Mouse (Mus musculus) c-Kit-positive CD71-positive TER-119-negative erythroid progenitor cells, embryonic 14.5 days (primary cell): ENCODE results near the gene Asah2.
A peak's percentile ranks its signal among the peaks of the same experiment; 100 is the strongest.

Experiments
- DNase-seq: peaks from one replicate; pipeline ENCODE4 v3.0.0-alpha.2; 2013; ENCODE audit warnings: low read depth

Asah2 gene

GRCm38 (mm10) chr19:31971998-31972397 is 136.0 kb downstream of the Asah2 start:
- DNase-seq, result peak; percentile 64

- no peak for DNase-seq
Measured at GRCm38 (mm10) chr19:31971405-31971804, 136.6 kb downstream of the Asah2 start.

- peak; percentile 5 for DNase-seq
Measured at GRCm38 (mm10) chr19:31967933-31968532, 140.0 kb downstream of the Asah2 start.

- DNase-seq, result no peak
Measured at GRCm38 (mm10) chr19:31963147-31963546, 144.9 kb downstream of the Asah2 start.

GRCm38 (mm10) chr19:31960434-31960833 is 147.6 kb downstream of the Asah2 start:
- DNase-seq, result no peak

- no peak for DNase-seq
Measured at GRCm38 (mm10) chr19:31956359-31956758, 151.7 kb downstream of the Asah2 start.

GRCm38 (mm10) chr19:31954696-31955095 is 153.3 kb downstream of the Asah2 start:
- DNase-seq, result no peak

- no peak for DNase-seq
Measured at GRCm38 (mm10) chr19:31954267-31954666, 153.7 kb downstream of the Asah2 start.

GRCm38 (mm10) chr19:31953799-31954198 is 154.2 kb downstream of the Asah2 start:
- DNase-seq, result no peak

- DNase-seq, result no peak
Measured at GRCm38 (mm10) chr19:31950793-31951489, 157.1 kb downstream of the Asah2 start.
